Mouse (Mus musculus) mesoderm, embryonic 11.5 days (tissue): ENCODE measurements around the gene Gstt1.
A peak's percentile ranks its signal among the peaks of the same experiment; 100 is the strongest.
"Not testable (repeated sequence)": the region's sequence is repeated elsewhere in the genome, so short reads cannot be mapped to it uniquely, and the experiment has no call there.

Experiments
- DNase-seq: peaks from one replicate; pipeline ENCODE4 v3.0.0-alpha.2; 2012; ENCODE audit warnings: low read depth, low spot score

The Gstt1 gene

GRCm38 (mm10) chr10:75804217-75804616, 5.8 kb upstream of the Gstt1 start:
- DNase-seq, result no peak

- DNase-seq, result peak; percentile 23
These were observed 687 bp downstream of the Gstt1 start for GRCm38 (mm10) chr10:75797619-75798175.

GRCm38 (mm10) chr10:75796731-75797516, 1.5 kb downstream of the Gstt1 start:
- DNase-seq, result no peak

- DNase-seq, result peak; percentile 8
These were observed 3.5 kb downstream of the Gstt1 start for GRCm38 (mm10) chr10:75794880-75795279.

GRCm38 (mm10) chr10:75790773-75791172, 7.6 kb downstream of the Gstt1 start:
- peak; percentile 36 for DNase-seq

- no peak for DNase-seq
These were observed 8.5 kb downstream of the Gstt1 start for GRCm38 (mm10) chr10:75789841-75790240.

GRCm38 (mm10) chr10:75789081-75789735, 9.2 kb downstream of the Gstt1 start:
- DNase-seq, result no peak

GRCm38 (mm10) chr10:75788277-75788676, 10.1 kb downstream of the Gstt1 start:
- no peak for DNase-seq

GRCm38 (mm10) chr10:75785442-75785841, 12.9 kb downstream of the Gstt1 start:
- no peak for DNase-seq

GRCm38 (mm10) chr10:75780769-75781578, 17.4 kb downstream of the Gstt1 start, which contains the start of the genes Gm20441 and Gstt3:
Gene Gm20441 (minus strand): TSS chr10:75780954.
Gene Gstt3 (minus strand): TSS chr10:75781414.
- peak; percentile 73 for DNase-seq

GRCm38 (mm10) chr10:75779206-75780174, 18.9 kb downstream of the Gstt1 start:
- DNase-seq, result no peak

GRCm38 (mm10) chr10:75777885-75778284, 20.5 kb downstream of the Gstt1 start:
- DNase-seq, result no peak

- no peak for DNase-seq
These were observed 21.8 kb downstream of the Gstt1 start for GRCm38 (mm10) chr10:75776562-75776961.

GRCm38 (mm10) chr10:75774587-75774986, 23.8 kb downstream of the Gstt1 start:
- DNase-seq, result no peak

GRCm38 (mm10) chr10:75774102-75774501, 24.3 kb downstream of the Gstt1 start:
- no peak for DNase-seq

- DNase-seq, result peak; percentile 89
These were observed 25.4 kb downstream of the Gstt1 start, which contains the start of gene Ddt for GRCm38 (mm10) chr10:75772795-75773664. Gene Ddt (minus strand): TSS chr10:75773414.

GRCm38 (mm10) chr10:75767756-75768155, 30.6 kb downstream of the Gstt1 start:
- not testable (repeated sequence) for DNase-seq

GRCm38 (mm10) chr10:75766856-75767255, 31.5 kb downstream of the Gstt1 start:
- DNase-seq, result no peak
